ENCODE assay signal across 7 mouse cellular contexts in the genomic region with DNA sequence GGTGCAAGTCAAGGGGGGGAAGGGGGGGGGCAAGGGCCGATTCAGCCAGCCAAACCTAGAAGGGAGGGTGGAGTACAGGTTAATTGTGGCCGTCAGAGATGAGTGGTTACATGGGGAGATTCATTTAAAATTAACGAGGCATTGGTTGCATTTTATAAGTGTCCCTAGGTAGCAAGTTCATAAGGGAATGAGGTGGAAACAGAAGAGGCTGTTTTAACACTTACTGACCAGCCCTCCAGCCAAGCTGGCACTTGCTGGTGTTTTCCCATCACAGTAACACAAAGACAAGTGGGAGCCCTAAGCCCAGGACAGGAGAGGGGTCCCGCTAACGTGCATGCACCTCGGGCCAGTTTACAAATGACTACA.
DNase-seq lines count a peak whose midpoint lies in the region; ATAC-seq lines count a peak whose summit lies in the region.

No protein-coding gene starts in this region.

- ATAC-seq in embryonic facial prominence, embryonic 12.5 days (ENCODE audit: insufficient number of reproducible peaks, insufficient read depth, low FRiP score, low TSS enrichment), result no peak
- no peak for ATAC-seq in forebrain, embryonic 14.5 days
- ATAC-seq in liver, embryonic 11.5 days (replicated peaks; ENCODE audit: low FRiP score), result no peak

- H3K27me3 ChIP-seq in embryonic facial prominence, embryonic 12.5 days, result no peaks in the 10 kb centered on the region
- H3K27me3 ChIP-seq in forebrain, embryonic 14.5 days (replicated peaks; ENCODE audit: control insufficient read depth, insufficient read depth, low read length), result no peaks in the 10 kb centered on the region
- no peaks in the 10 kb centered on the region for H3K27me3 ChIP-seq in liver, embryonic 11.5 days (replicated peaks; ENCODE audit: control insufficient read depth, insufficient read depth, low read length)

- no peaks in the 10 kb centered on the region for H3K9me3 ChIP-seq in embryonic facial prominence, embryonic 12.5 days
- no peaks in the 10 kb centered on the region for H3K9me3 ChIP-seq in forebrain, embryonic 14.5 days (replicated peaks; ENCODE audit: control insufficient read depth, low read length)
- no peaks in the 10 kb centered on the region for H3K9me3 ChIP-seq in liver, embryonic 11.5 days (ENCODE audit: control insufficient read depth, low read length)

- H3K36me3 ChIP-seq in embryonic facial prominence, embryonic 12.5 days, result no peaks in the 10 kb centered on the region
- H3K36me3 ChIP-seq in forebrain, embryonic 14.5 days (ENCODE audit: control insufficient read depth, insufficient read depth, low read length), result no peaks in the 10 kb centered on the region
- no peaks in the 10 kb centered on the region for H3K36me3 ChIP-seq in liver, embryonic 11.5 days (ENCODE audit: control insufficient read depth, insufficient read depth, low read length)

- no peak overlapping the region for H3K9ac ChIP-seq in embryonic facial prominence, embryonic 12.5 days
- no peak overlapping the region for H3K9ac ChIP-seq in forebrain, embryonic 14.5 days (ENCODE audit: low read length)
- H3K9ac ChIP-seq in liver, embryonic 11.5 days (ENCODE audit: low read depth, low read length), result no peak overlapping the region

- peaks cover 29% of the 10 kb centered on the region for H3K4me1 ChIP-seq in embryonic facial prominence, embryonic 12.5 days
- H3K4me1 ChIP-seq in forebrain, embryonic 14.5 days (ENCODE audit: control insufficient read depth, insufficient read depth, low read length), result peaks cover 11% of the 10 kb centered on the region
- peaks cover 5% of the 10 kb centered on the region for H3K4me1 ChIP-seq in liver, embryonic 11.5 days (replicated peaks; ENCODE audit: control insufficient read depth, insufficient read depth, low read length)

- 29% methylated on average over 6 of the region's 6 CpGs for WGBS in embryonic facial prominence, embryonic 12.5 days
- WGBS in forebrain, embryonic 14.5 days, result 10% methylated on average over 6 of the region's 6 CpGs
- 31% methylated on average over 6 of the region's 6 CpGs for WGBS in liver, embryonic 11.5 days

- peak overlapping the region; percentile 4; the same call in 1 of the 2 replicates for H3K27ac ChIP-seq in embryonic facial prominence, embryonic 12.5 days
- no peak overlapping the region for H3K27ac ChIP-seq in forebrain, embryonic 14.5 days (ENCODE audit: low read depth, low read length)
- no peak overlapping the region for H3K27ac ChIP-seq in liver, embryonic 11.5 days (ENCODE audit: low read depth, low read length)

- DNase-seq in kidney, adult 8-10 months, result peak; percentile 59 to 72
- no peak for DNase-seq in kidney, adult 11 months
- DNase-seq in forebrain, embryonic 14.5 days (ENCODE audit: low spot score), result no peak
- no peak for DNase-seq in liver, embryonic 11.5 days (ENCODE audit: low spot score)
- DNase-seq in right cerebral cortex, adult 2 months (ENCODE audit: low spot score in 2 of 2), result no peak
- DNase-seq in layer of hippocampus, adult 9-10 months (ENCODE audit: low spot score), result no peak

- H3K4me2 ChIP-seq in embryonic facial prominence, embryonic 12.5 days (replicated peaks), result peak overlapping the region; percentile 36
- H3K4me2 ChIP-seq in forebrain, embryonic 14.5 days (ENCODE audit: low read length), result 0 out of 2 replicates have a peak overlapping the region, but pooled peaks have one; percentile 18
- H3K4me2 ChIP-seq in liver, embryonic 11.5 days, result peak overlapping the region; percentile 12; the same call in 1 of the 2 replicates

- H3K4me3 ChIP-seq in embryonic facial prominence, embryonic 12.5 days, result no peak overlapping the region
- H3K4me3 ChIP-seq in forebrain, embryonic 14.5 days (ENCODE audit: low read depth, low read length), result no peak overlapping the region
- H3K4me3 ChIP-seq in liver, embryonic 11.5 days (ENCODE audit: low read depth, low read length), result no peak overlapping the region

Comparison
In these comparisons a context has a peak if more than half of its experiments do, and no peak if none do; other contexts are left out.
1. DNase-seq: peak in kidney, adult 8-10 months (2 of 2); none in kidney, adult 11 months (single experiment), forebrain, embryonic 14.5 days (single experiment), liver, embryonic 11.5 days (single experiment), right cerebral cortex, adult 2 months (0 of 2) and layer of hippocampus, adult 9-10 months (single experiment).
2. Peak in every context shown above with its lines, with median percentiles within 50 percentile points of each other: H3K4me2 ChIP-seq.